Mouse (Mus musculus) ES-E14 (cell line): ENCODE data around the gene Tpbgl. TPM values are rescaled to one million over a fixed set of nuclear protein-coding genes. Genes with fewer than 3 reads are reported as not detected.

Experiments used
- DNase-seq: peaks from one replicate; pipeline ENCODE4 v3.0.0-alpha.2; 2013; ENCODE audit warnings: low read depth, low spot score
- H3K27ac ChIP-seq: 2 replicates; pipeline ENCODE4 v1.5.1; 2012; ENCODE audit warnings: low read depth, mild to moderate bottlenecking, low read length, moderate library complexity, mixed read lengths; ENCODE audit not compliant: poor library complexity, insufficient read depth, severe bottlenecking
- H3K36me3 ChIP-seq: 2 replicates; pipeline ENCODE4 v1.6.1; 2012; ENCODE audit warnings: mild to moderate bottlenecking, low read length, moderate library complexity, mixed read lengths; ENCODE audit not compliant: control insufficient read depth, poor library complexity, insufficient read depth, severe bottlenecking
- H3K4me1 ChIP-seq, 2 experiments: fragments of 150-350 bp in 1 of 2; sonication (generic) in 1 of 2; 2 replicates each; pipeline ENCODE4 v1.6.1; 2012; ENCODE audit warnings: low read length in 2 of 2, mild to moderate bottlenecking in 1 of 2, mixed read lengths in 1 of 2; ENCODE audit not compliant: control insufficient read depth in 2 of 2, insufficient read depth in 2 of 2, poor library complexity in 1 of 2
- H3K4me3 ChIP-seq, 2 experiments: fragments of 150-350 bp in 1 of 2; sonication (generic) in 1 of 2; 2 replicates each; pipeline ENCODE4 v1.5.1; 2012; ENCODE audit warnings: low read length in 2 of 2, low read depth in 1 of 2, mild to moderate bottlenecking in 1 of 2, mixed read lengths in 1 of 2; ENCODE audit not compliant: insufficient read depth in 1 of 2, poor library complexity in 1 of 2, severe bottlenecking in 1 of 2
- H3K9ac ChIP-seq: 2 replicates; pipeline ENCODE4 v1.6.1; 2012; ENCODE audit warnings: low read depth, mild to moderate bottlenecking, low read length, mixed read lengths; ENCODE audit not compliant: poor library complexity, insufficient read depth, severe bottlenecking
- H3K9me3 ChIP-seq: fragments of 150-350 bp; sonication (generic); 2 replicates; pipeline ENCODE4 v1.6.1; 2012; ENCODE audit warnings: low read depth, mild to moderate bottlenecking, low read length; ENCODE audit not compliant: control insufficient read depth, insufficient read depth
- CHD2 ChIP-seq: IDR thresholded peaks from 2 replicates; pipeline ENCODE4 v1.6.1; 2014; ENCODE audit warnings: mild to moderate bottlenecking, low read depth, low read length, inconsistent platforms
- HCFC1 ChIP-seq: IDR thresholded peaks from 2 replicates; pipeline ENCODE4 v1.6.1; 2012; ENCODE audit warnings: low read length, inconsistent platforms, borderline replicate concordance; ENCODE audit not compliant: insufficient read depth
- MAFK ChIP-seq: IDR thresholded peaks from 2 replicates; pipeline ENCODE4 v1.6.1; 2014; ENCODE audit warnings: mild to moderate bottlenecking, low read depth, low read length, inconsistent platforms; ENCODE audit not compliant: insufficient read depth
- ZC3H11A ChIP-seq: IDR thresholded peaks from 2 replicates; pipeline ENCODE4 v1.6.1; 2012; ENCODE audit warnings: low read depth, mild to moderate bottlenecking, inconsistent platforms, low read length, borderline replicate concordance
- ZNF384 ChIP-seq: IDR thresholded peaks from 2 replicates; pipeline ENCODE4 v1.6.1; 2012; ENCODE audit warnings: low read depth, low read length, inconsistent platforms
- in situ Hi-C, 2 experiments: fragments of 600-800 bp; cut with MboI; formaldehyde crosslinking; loops; one replicate each; pipeline ENCODE4 v1.15.1; 2025; ENCODE audit warnings: low sequenced_read_pairs in 2 of 2, inconsistent platforms in 1 of 2; ENCODE audit not compliant: unreplicated experiment in 2 of 2
- total RNA-seq: library from RNA; depleted of rRNA; stranded (reverse); fragments of 300-350 nt; gene quantifications from 2 replicates; pipeline ENCODE4 v1.2.3, GENCODE M21; 2012; rRNA removed

The Tpbgl gene
- total RNA-seq, 1 experiment: 0.27 TPM

DNA sequence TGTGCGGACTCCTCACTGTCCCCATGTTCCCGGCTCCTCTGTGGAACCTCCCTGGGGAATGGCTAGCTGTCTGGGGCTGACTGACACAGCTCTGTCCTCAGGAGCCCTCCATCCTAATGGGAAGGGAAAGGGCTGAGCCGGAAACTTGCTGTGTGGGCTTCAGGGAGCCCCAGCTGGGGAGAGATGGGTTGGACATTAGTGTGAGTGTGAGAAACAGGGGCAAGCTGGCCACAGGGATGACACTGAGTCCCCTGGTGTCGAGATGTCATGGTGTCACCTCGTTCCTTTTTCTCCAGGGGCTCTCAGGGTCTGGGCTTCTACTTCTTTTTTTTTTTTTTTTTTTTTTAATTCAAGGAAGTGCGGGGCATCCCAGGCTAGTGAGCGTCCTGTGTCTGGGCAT is 44.6 kb downstream of the Tpbgl start:
- H3K36me3 ChIP-seq: no peaks in the 10 kb centered on the region
- no peak overlapping the region for H3K9ac ChIP-seq
- in situ Hi-C loops: no loop called here
- no peak for DNase-seq
- H3K9me3 ChIP-seq: no peaks in the 10 kb centered on the region
- H3K4me3 ChIP-seq: no peak overlapping the region
- TF ChIP-seq MAFK (no peak), ZC3H11A (no peak), HCFC1 (no peak), CHD2 (no peak), ZNF384 (no peak)
- no peak overlapping the region for H3K27ac ChIP-seq
- no peaks in the 10 kb centered on the region; a peak in 1 of 4 replicates for H3K4me1 ChIP-seq

DNA sequence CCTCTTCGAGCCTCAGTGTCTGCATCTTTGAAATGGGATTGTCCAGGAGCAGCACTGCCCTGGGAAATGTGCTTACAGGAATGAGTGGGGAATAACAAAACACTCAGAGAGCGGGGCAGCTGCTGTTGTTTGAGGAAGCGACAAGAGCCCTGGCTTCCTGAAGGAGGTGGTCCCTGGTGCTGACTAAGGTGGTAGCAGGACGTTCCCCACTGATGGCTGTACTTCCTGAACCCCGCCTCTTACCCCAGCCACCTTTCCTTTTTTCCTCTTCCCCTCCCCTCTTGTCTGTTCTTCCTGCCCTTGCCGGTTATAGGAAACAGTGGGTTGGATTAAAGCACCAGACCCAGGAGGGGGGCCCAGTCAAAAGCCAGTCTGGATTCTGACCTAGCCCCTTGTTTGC is 46.7 kb downstream of the Tpbgl start:
- in situ Hi-C loops: no loop called here
- H3K9me3 ChIP-seq: no peaks in the 10 kb centered on the region
- DNase-seq: no peak
- no peak overlapping the region for H3K27ac ChIP-seq
- H3K4me3 ChIP-seq: 0 out of 4 replicates have a peak overlapping the region, but pooled peaks of 1 of the 2 experiments have one; percentile 14
- H3K9ac ChIP-seq: no peak overlapping the region
- H3K4me1 ChIP-seq: no peaks in the 10 kb centered on the region; a peak in 1 of 4 replicates
- no peaks in the 10 kb centered on the region for H3K36me3 ChIP-seq
- no peak for TF ChIP-seq MAFK
- TF ChIP-seq CHD2: no peak
- no peak for TF ChIP-seq ZC3H11A
- TF ChIP-seq HCFC1: no peak

DNA sequence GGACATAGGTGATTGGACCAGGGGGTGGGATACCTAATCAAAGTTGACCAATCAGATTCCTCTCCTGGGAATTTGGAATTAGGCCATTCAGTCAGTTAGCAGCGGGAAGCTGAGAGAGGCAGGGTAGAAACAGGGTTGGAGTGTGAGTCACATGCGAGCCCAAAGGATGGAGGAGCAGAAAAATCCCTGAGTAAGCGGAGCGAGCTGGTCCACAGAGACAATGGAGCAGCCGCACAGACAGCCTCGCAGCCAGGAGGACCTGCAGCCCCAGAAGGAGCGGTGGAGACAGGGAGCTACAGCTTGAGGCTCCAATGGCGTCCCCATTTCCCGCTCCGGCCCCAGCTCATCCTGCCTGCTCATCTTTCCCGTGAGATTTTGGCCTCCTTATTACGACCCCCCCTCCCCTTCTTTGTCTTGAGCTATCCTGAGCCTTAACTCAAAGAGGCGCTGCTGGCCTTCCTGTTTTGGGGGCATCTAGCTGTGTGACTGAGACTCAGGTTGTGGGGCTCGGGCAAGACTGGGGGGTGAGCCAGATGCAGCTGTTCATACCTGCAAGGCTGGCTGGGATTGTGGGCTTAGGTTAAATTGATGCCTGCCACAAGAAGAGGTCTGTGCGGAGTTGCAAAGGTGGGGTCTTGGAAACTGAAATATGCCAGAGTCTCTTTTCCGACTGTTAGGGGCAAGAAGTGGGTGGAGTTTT is 47.3 kb downstream of the Tpbgl start:
- TF ChIP-seq ZNF384 (no peak), HCFC1 (no peak), MAFK (no peak), CHD2 (no peak), ZC3H11A (no peak)
- no peak overlapping the region for H3K9ac ChIP-seq
- H3K27ac ChIP-seq: no peak overlapping the region
- H3K4me1 ChIP-seq: no peaks in the 10 kb centered on the region; a peak in 1 of 4 replicates
- peak overlapping the region; percentile 8 to 14; a peak in 3 of 4 replicates for H3K4me3 ChIP-seq
- in situ Hi-C loops: no loop called here
- no peaks in the 10 kb centered on the region for H3K9me3 ChIP-seq
- no peaks in the 10 kb centered on the region for H3K36me3 ChIP-seq
- peak; percentile 50 for DNase-seq

DNA sequence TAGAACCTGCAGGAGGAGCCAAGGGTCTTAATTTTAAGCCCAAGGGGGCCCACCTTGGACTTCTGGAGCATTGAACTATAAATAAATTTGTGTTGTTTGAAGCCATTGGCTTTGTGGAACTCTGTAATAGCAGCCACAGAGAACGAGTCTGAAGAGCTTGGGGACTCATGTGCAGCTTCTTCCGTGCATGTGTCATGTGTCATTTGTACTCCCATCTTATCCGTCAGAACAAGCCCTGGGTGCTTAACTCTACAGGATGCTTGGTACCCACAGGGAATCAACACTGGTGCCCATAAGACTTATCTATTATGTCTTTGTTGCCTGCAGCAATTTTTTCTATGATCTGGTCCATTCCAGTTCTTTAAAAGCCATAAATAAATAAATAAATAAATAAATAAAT is 48.7 kb downstream of the Tpbgl start:
- TF ChIP-seq HCFC1 (no peak), ZNF384 (no peak), MAFK (no peak), ZC3H11A (no peak), CHD2 (no peak)
- H3K9ac ChIP-seq: no peak overlapping the region
- no peak overlapping the region for H3K27ac ChIP-seq
- DNase-seq: no peak
- no peaks in the 10 kb centered on the region for H3K9me3 ChIP-seq
- no peaks in the 10 kb centered on the region for H3K36me3 ChIP-seq
- in situ Hi-C loops: no loop called here
- H3K4me3 ChIP-seq: no peak overlapping the region
- H3K4me1 ChIP-seq: no peaks in the 10 kb centered on the region; a peak in 1 of 4 replicates

Other genes with a start within 250 kb of the Tpbgl start
- gene Gdpd5, start 245.7 kb downstream of the Tpbgl start, total RNA-seq: 8.3 and 10.2 TPM in 2 replicates
- 0.31 and 0.85 TPM in 2 replicates for gene Klhl35, start 161.1 kb downstream of the Tpbgl start, total RNA-seq
- gene Rps3, start 143.4 kb downstream of the Tpbgl start, total RNA-seq: 1,655 and 1,728 TPM in 2 replicates
- gene Arrb1, start 91.6 kb downstream of the Tpbgl start, total RNA-seq: 10.7 and 15.3 TPM in 2 replicates
- 0.21 and 0.45 TPM in 2 replicates for gene Slco2b1, start 84.2 kb upstream of the Tpbgl start, total RNA-seq
- not detected in 2 replicates for gene Olfr520, start 103.2 kb upstream of the Tpbgl start, total RNA-seq
- not detected in 2 replicates for gene Olfr521, start 136.4 kb upstream of the Tpbgl start, total RNA-seq
- 2.2 and 2.4 TPM in 2 replicates for gene Neu3, start 201.3 kb upstream of the Tpbgl start, total RNA-seq
- 0.40 and 0.74 TPM in 2 replicates for gene Xrra1, start 232.0 kb upstream of the Tpbgl start, total RNA-seq
- gene Spcs2, start 236.4 kb upstream of the Tpbgl start, total RNA-seq: 247 and 260 TPM in 2 replicates